Mouse (Mus musculus): ENCODE results near the gene Mest.

Mest gene

GRCm38 (mm10) chr6:30723331-30723730 lies at the start of gene Mest:
Gene Mest (plus strand): TSS chr6:30723547.
- no peak for DNase-seq (ENCODE audit: low spot score in 2 of 2)

GRCm38 (mm10) chr6:30673764-30674561 lies 49.4 kb upstream of the Mest start:
- DNase-seq (ENCODE audit: low spot score in 2 of 2), result no peak

GRCm38 (mm10) chr6:30674714-30675280 lies 48.5 kb upstream of the Mest start:
- no peak for DNase-seq (ENCODE audit: low spot score in 2 of 2)

GRCm38 (mm10) chr6:30675281-30675771 lies 48.0 kb upstream of the Mest start:
- no peak for DNase-seq (ENCODE audit: low spot score in 2 of 2)

GRCm38 (mm10) chr6:30676506-30676905 lies 46.8 kb upstream of the Mest start:
- peak in 1 of 2 experiments; percentile 50 for DNase-seq (ENCODE audit: low spot score in 2 of 2)

- DNase-seq (ENCODE audit: low spot score in 2 of 2), result no peak
These were observed 45.8 kb upstream of the Mest start for GRCm38 (mm10) chr6:30677591-30677990.

- DNase-seq (ENCODE audit: low spot score in 2 of 2), result no peak
These were observed 44.9 kb upstream of the Mest start for GRCm38 (mm10) chr6:30678482-30678881.

GRCm38 (mm10) chr6:30679567-30679966 lies 43.8 kb upstream of the Mest start:
- DNase-seq (ENCODE audit: low spot score in 2 of 2), result no peak

- no peak for DNase-seq (ENCODE audit: low spot score in 2 of 2)
These were observed 42.9 kb upstream of the Mest start for GRCm38 (mm10) chr6:30680442-30680841.

GRCm38 (mm10) chr6:30681935-30682900 lies 41.1 kb upstream of the Mest start:
- no peak for DNase-seq (ENCODE audit: low spot score in 2 of 2)

- no peak for DNase-seq (ENCODE audit: low spot score in 2 of 2)
These were observed 38.8 kb upstream of the Mest start for GRCm38 (mm10) chr6:30684570-30684969.

- DNase-seq (ENCODE audit: low spot score in 2 of 2), result no peak
These were observed 36.1 kb upstream of the Mest start for GRCm38 (mm10) chr6:30687198-30687597.

- no peak for DNase-seq (ENCODE audit: low spot score in 2 of 2)
These were observed 30.5 kb upstream of the Mest start for GRCm38 (mm10) chr6:30692826-30693225.

- peak; percentile 90 to 91 for DNase-seq (ENCODE audit: low spot score in 2 of 2)
These were observed 29.9 kb upstream of the Mest start, which contains the start of gene Cep41 for GRCm38 (mm10) chr6:30693350-30693991. Gene Cep41 (minus strand): TSS chr6:30693749.

GRCm38 (mm10) chr6:30694209-30694608 lies 29.1 kb upstream of the Mest start:
- DNase-seq (ENCODE audit: low spot score in 2 of 2), result no peak

GRCm38 (mm10) chr6:30695124-30695523 lies 28.2 kb upstream of the Mest start:
- DNase-seq (ENCODE audit: low spot score in 2 of 2), result no peak

- DNase-seq (ENCODE audit: low spot score in 2 of 2), result no peak
These were observed 25.9 kb upstream of the Mest start for GRCm38 (mm10) chr6:30697464-30697863.

- no peak for DNase-seq (ENCODE audit: low spot score in 2 of 2)
These were observed 25.3 kb upstream of the Mest start for GRCm38 (mm10) chr6:30698036-30698435.

- DNase-seq (ENCODE audit: low spot score in 2 of 2), result no peak
These were observed 23.2 kb upstream of the Mest start for GRCm38 (mm10) chr6:30700182-30700581.

- no peak for DNase-seq (ENCODE audit: low spot score in 2 of 2)
These were observed 20.5 kb upstream of the Mest start for GRCm38 (mm10) chr6:30702881-30703280.

- DNase-seq (ENCODE audit: low spot score in 2 of 2), result no peak
These were observed 19.9 kb upstream of the Mest start for GRCm38 (mm10) chr6:30703476-30703875.

Data from spleen, postnatal 10 days (tissue).